ENCODE assay signal across 17 mouse cellular contexts in the genomic region with DNA sequence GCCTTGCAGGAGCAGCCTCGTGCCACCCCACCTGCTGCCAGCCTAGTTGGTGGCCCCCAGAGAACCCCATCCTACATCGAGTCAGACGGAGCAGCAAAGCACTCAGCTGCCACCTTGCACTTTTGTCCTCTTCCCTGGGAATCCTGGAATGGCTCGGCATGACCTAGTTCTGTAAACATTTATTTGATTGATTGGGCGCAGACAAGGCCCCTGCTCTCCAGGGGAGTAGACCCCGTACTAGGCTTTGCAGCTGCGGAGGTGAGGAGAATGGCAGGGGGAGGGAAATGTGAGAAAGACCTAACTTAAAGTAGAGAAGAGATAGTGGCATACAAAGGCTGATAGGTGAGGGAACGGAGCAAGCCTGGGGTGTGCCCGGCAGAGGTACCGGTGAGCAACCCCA. TPM values are rescaled to one million over a fixed set of nuclear protein-coding genes. Genes with fewer than 3 reads are reported as not detected.
DNase-seq lines count a peak whose midpoint lies in the region; ATAC-seq and TF ChIP-seq lines count a peak whose summit lies in the region.
"Had no signal": no experiment of that assay in that cellular context is flagged by ENCODE, and none has a peak within 500 bp of the region (broad histone marks: within the 10 kb centered on the region; RNA-seq: fewer than 3 reads in every experiment).

No protein-coding gene starts in this region.

- 0 out of 2 replicates have a peak overlapping the region, but pooled peaks have one; percentile 3 for H3K4me2 ChIP-seq in heart, embryonic 12.5 days
- no peak overlapping the region for H3K4me2 ChIP-seq in midbrain, postnatal 0 days (ENCODE audit: low read depth, low read length, poor library complexity, severe bottlenecking)
- no peak overlapping the region for H3K4me2 ChIP-seq in midbrain, embryonic 11.5 days
- H3K4me2 ChIP-seq in stomach, postnatal 0 days (replicated peaks; ENCODE audit: low read depth) = no peak overlapping the region
- no peak overlapping the region for H3K4me2 ChIP-seq in forebrain, embryonic 16.5 days (ENCODE audit: low read length)
- H3K4me2 ChIP-seq: liver, embryonic 15.5 days had no signal

- H3K9me3 ChIP-seq in heart, embryonic 12.5 days (replicated peaks) = no peaks in the 10 kb centered on the region
- no peaks in the 10 kb centered on the region for H3K9me3 ChIP-seq in midbrain, postnatal 0 days (ENCODE audit: low read length)
- no peaks in the 10 kb centered on the region for H3K9me3 ChIP-seq in midbrain, embryonic 11.5 days (ENCODE audit: control insufficient read depth, low read length)
- no peaks in the 10 kb centered on the region for H3K9me3 ChIP-seq in stomach, postnatal 0 days (ENCODE audit: control insufficient read depth, low read length)
- no peaks in the 10 kb centered on the region for H3K9me3 ChIP-seq in forebrain, embryonic 16.5 days (ENCODE audit: control insufficient read depth, low read length)
- H3K9me3 ChIP-seq: liver, embryonic 15.5 days had no signal

- no peaks in the 10 kb centered on the region for H3K36me3 ChIP-seq in heart, embryonic 12.5 days
- H3K36me3 ChIP-seq in midbrain, postnatal 0 days (ENCODE audit: insufficient read depth, low read length) = no peaks in the 10 kb centered on the region
- H3K36me3 ChIP-seq in midbrain, embryonic 11.5 days (ENCODE audit: control insufficient read depth, insufficient read depth, low read length) = no peaks in the 10 kb centered on the region
- no peaks in the 10 kb centered on the region for H3K36me3 ChIP-seq in liver, adult 2 months (ENCODE audit: control insufficient read depth, insufficient read depth, low read length)
- no peaks in the 10 kb centered on the region for H3K36me3 ChIP-seq in stomach, postnatal 0 days (ENCODE audit: control insufficient read depth, insufficient read depth, low read length)
- H3K36me3 ChIP-seq in forebrain, embryonic 16.5 days (ENCODE audit: control insufficient read depth, insufficient read depth) = no peaks in the 10 kb centered on the region
- H3K36me3 ChIP-seq: liver, embryonic 15.5 days had no signal

- no peak for ATAC-seq in heart, embryonic 12.5 days (ENCODE audit: insufficient number of reproducible peaks, low FRiP score)
- no peak for ATAC-seq in midbrain, postnatal 0 days (ENCODE audit: low FRiP score)
- ATAC-seq in midbrain, embryonic 11.5 days (ENCODE audit: low FRiP score) = no peak
- ATAC-seq in stomach, postnatal 0 days (ENCODE audit: low FRiP score, low TSS enrichment) = no peak
- no peak for ATAC-seq in forebrain, embryonic 16.5 days

- H3K4me1 ChIP-seq in heart, embryonic 12.5 days (replicated peaks) = peaks cover 6% of the 10 kb centered on the region
- H3K4me1 ChIP-seq in midbrain, postnatal 0 days (ENCODE audit: insufficient read depth, low read length) = no peaks in the 10 kb centered on the region
- H3K4me1 ChIP-seq in midbrain, embryonic 11.5 days (ENCODE audit: control insufficient read depth, insufficient read depth, low read length) = no peaks in the 10 kb centered on the region
- H3K4me1 ChIP-seq in liver, adult 2 months (ENCODE audit: control insufficient read depth, insufficient read depth, low read length) = no peaks in the 10 kb centered on the region
- peaks cover 4% of the 10 kb centered on the region; the same call in 1 of the 2 replicates for H3K4me1 ChIP-seq in stomach, postnatal 0 days (replicated peaks; ENCODE audit: control insufficient read depth, insufficient read depth)
- H3K4me1 ChIP-seq in forebrain, embryonic 16.5 days (replicated peaks; ENCODE audit: control insufficient read depth, insufficient read depth, low read length) = 0 out of 2 replicates have a peak, but pooled peaks cover 2% of the 10 kb centered on the region
- H3K4me1 ChIP-seq: liver, embryonic 15.5 days had no signal

- H3K27ac ChIP-seq in heart, embryonic 12.5 days (ENCODE audit: poor library complexity, severe bottlenecking) = no peak overlapping the region
- H3K27ac ChIP-seq in midbrain, postnatal 0 days (ENCODE audit: low read depth, low read length) = no peak overlapping the region
- H3K27ac ChIP-seq in midbrain, embryonic 11.5 days (ENCODE audit: low read depth, low read length) = no peak overlapping the region
- H3K27ac ChIP-seq in liver, adult 2 months (replicated peaks; ENCODE audit: insufficient read depth, low read depth, low read length) = no peak overlapping the region
- H3K27ac ChIP-seq in stomach, postnatal 0 days (replicated peaks) = no peak overlapping the region
- no peak overlapping the region for H3K27ac ChIP-seq in forebrain, embryonic 16.5 days (ENCODE audit: low read length)
- H3K27ac ChIP-seq: liver, embryonic 15.5 days had no signal

- DNase-seq in heart, adult 8-10 months (ENCODE audit: low spot score) = no peak
- DNase-seq in midbrain, postnatal 0 days (ENCODE audit: low spot score) = peak; percentile 36
- no peak for DNase-seq in midbrain, embryonic 11.5 days (ENCODE audit: low spot score, missing footprints)
- DNase-seq in liver, adult 2 months (ENCODE audit: extremely low read depth, low read depth, low spot score) = peak; percentile 40
- DNase-seq in stomach, postnatal 0 days (ENCODE audit: low spot score) = peak; percentile 44
- DNase-seq in spleen, postnatal 10 days (ENCODE audit: low spot score in 2 of 2) = no peak
- DNase-seq: cerebellum, postnatal 25 days; heart, adult 11 months; heart, postnatal 14 days; kidney, adult 11 months; thymus, postnatal 14 days had no signal

- H3K27me3 ChIP-seq in heart, embryonic 12.5 days (replicated peaks) = peaks cover 7% of the 10 kb centered on the region
- no peaks in the 10 kb centered on the region for H3K27me3 ChIP-seq in midbrain, postnatal 0 days (ENCODE audit: insufficient read depth, low read length)
- H3K27me3 ChIP-seq in midbrain, embryonic 11.5 days (ENCODE audit: control insufficient read depth, insufficient read depth, low read length) = no peaks in the 10 kb centered on the region
- no peaks in the 10 kb centered on the region for H3K27me3 ChIP-seq in liver, adult 2 months (ENCODE audit: control insufficient read depth, insufficient read depth, low read length)
- H3K27me3 ChIP-seq in stomach, postnatal 0 days (ENCODE audit: control insufficient read depth, insufficient read depth, low read length) = no peaks in the 10 kb centered on the region
- no peaks in the 10 kb centered on the region for H3K27me3 ChIP-seq in forebrain, embryonic 16.5 days (replicated peaks; ENCODE audit: control insufficient read depth, insufficient read depth, low read length)
- H3K27me3 ChIP-seq: liver, embryonic 15.5 days had no signal

- TF ChIP-seq EP300 in stomach, postnatal 0 days (optimal IDR thresholded peaks at IDR 0.05) = no peak

- 21% methylated on average over 10 of the region's 10 CpGs for WGBS in heart, embryonic 12.5 days
- WGBS in midbrain, postnatal 0 days = 53% methylated on average over 10 of the region's 10 CpGs
- 68% methylated on average over 10 of the region's 10 CpGs for WGBS in midbrain, embryonic 11.5 days
- WGBS in liver, adult 2 months = 8% methylated on average over 10 of the region's 10 CpGs
- 10% methylated on average over 10 of the region's 10 CpGs for WGBS in stomach, postnatal 0 days
- 47% methylated on average over 10 of the region's 10 CpGs for WGBS in forebrain, embryonic 16.5 days

- TF ChIP-seq CTCF in midbrain, postnatal 0 days (IDR thresholded peaks at IDR 0.05) = no peak
- TF ChIP-seq CTCF in liver, adult 2 months (IDR thresholded peaks at IDR 0.05; ENCODE audit: low read depth, low read length) = no peak
- no peak for TF ChIP-seq CTCF in stomach, postnatal 0 days (IDR thresholded peaks at IDR 0.05; ENCODE audit: low read depth)

- H3K4me3 ChIP-seq in heart, embryonic 12.5 days = no peak overlapping the region
- no peak overlapping the region for H3K4me3 ChIP-seq in midbrain, postnatal 0 days (ENCODE audit: low read depth, low read length)
- H3K4me3 ChIP-seq in midbrain, embryonic 11.5 days (ENCODE audit: low read depth, low read length) = no peak overlapping the region
- H3K4me3 ChIP-seq in liver, adult 2 months (ENCODE audit: insufficient read depth, low read depth, low read length) = no peak overlapping the region
- H3K4me3 ChIP-seq in stomach, postnatal 0 days (ENCODE audit: low read depth, low read length) = no peak overlapping the region
- no peak overlapping the region for H3K4me3 ChIP-seq in forebrain, embryonic 16.5 days (replicated peaks; ENCODE audit: low read length)
- H3K4me3 ChIP-seq: erythroblast, embryonic 14.5 days; liver, embryonic 15.5 days; myocyte had no signal

- no peak for TF ChIP-seq POLR2A in liver, adult 2 months (IDR thresholded peaks at IDR 0.05; ENCODE audit: extremely low read depth, insufficient read depth, low read length)

- no peaks in the 10 kb centered on the region for H3K79me2 ChIP-seq in liver, adult 2 months (ENCODE audit: control insufficient read depth, insufficient read depth, low read length)

- no peak overlapping the region for H3K9ac ChIP-seq in heart, embryonic 12.5 days
- H3K9ac ChIP-seq in midbrain, postnatal 0 days (replicated peaks; ENCODE audit: low read length, poor library complexity, severe bottlenecking) = no peak overlapping the region
- H3K9ac ChIP-seq in midbrain, embryonic 11.5 days (ENCODE audit: low read length) = no peak overlapping the region
- no peak overlapping the region for H3K9ac ChIP-seq in liver, adult 2 months (ENCODE audit: low read depth, low read length)
- H3K9ac ChIP-seq in stomach, postnatal 0 days (ENCODE audit: low read length) = no peak overlapping the region
- H3K9ac ChIP-seq in forebrain, embryonic 16.5 days (replicated peaks; ENCODE audit: low read depth, low read length) = no peak overlapping the region
- H3K9ac ChIP-seq: liver, embryonic 15.5 days had no signal

RNA-seq across cellular contexts. Expression of a gene that starts 23.8 kb away (rescaled TPM):
- not detected in 2 replicates for polyA plus RNA-seq in heart, embryonic 12.5 days (2016; fragmentation: Nextera tagmentation; extraction: Ambion mirVana)
- not detected for total RNA-seq in heart, adult 8-10 months (2022)
- total RNA-seq in midbrain, postnatal 0 days (2014; rRNA removed) = not detected in 2 replicates
- not detected in 2 replicates for polyA plus RNA-seq in midbrain, postnatal 0 days (2015; fragmentation: Nextera tagmentation; extraction: Ambion mirVana)
- polyA plus RNA-seq in midbrain, embryonic 11.5 days (2014; fragmentation: Nextera tagmentation; extraction: Ambion mirVana) = not detected in 2 replicates
- not detected in 2 replicates for total RNA-seq in liver, adult 2 months (2014; rRNA removed)
- polyA plus RNA-seq in liver, adult 2 months (2012; rRNA removed) = not detected in 2 replicates
- not detected in 2 replicates for polyA plus RNA-seq in stomach, postnatal 0 days (2015; fragmentation: Nextera tagmentation; extraction: Ambion mirVana)
- not detected in 2 replicates for polyA plus RNA-seq in forebrain, embryonic 16.5 days (2015; fragmentation: Nextera tagmentation; extraction: Ambion mirVana)
- total RNA-seq: heart, postnatal 14 days; megakaryocyte, adult 5-6 weeks had no signal
- polyA plus RNA-seq: erythroblast, embryonic 14.5 days; liver, embryonic 15.5 days had no signal

RNA-seq across cellular contexts. Expression of a gene that starts 33.5 kb away (rescaled TPM):
- polyA plus RNA-seq in heart, embryonic 12.5 days (2016; fragmentation: Nextera tagmentation; extraction: Ambion mirVana) = 57.4 and 62.4 TPM in 2 replicates
- 10 to 100 TPM; 14.3 to 19.3 (median 16.6) TPM for total RNA-seq in heart, adult 8-10 months (2022)
- total RNA-seq in midbrain, postnatal 0 days (2014; rRNA removed) = 5.9 and 10.6 TPM in 2 replicates
- polyA plus RNA-seq in midbrain, postnatal 0 days (2015; fragmentation: Nextera tagmentation; extraction: Ambion mirVana) = 6.6 and 7.0 TPM in 2 replicates
- 9.9 TPM in 2 replicates for polyA plus RNA-seq in midbrain, embryonic 11.5 days (2014; fragmentation: Nextera tagmentation; extraction: Ambion mirVana)
- 0.74 and 1.0 TPM in 2 replicates for total RNA-seq in liver, adult 2 months (2014; rRNA removed)
- polyA plus RNA-seq in liver, adult 2 months (2012; rRNA removed) = 2.2 TPM in 2 replicates
- 49.3 and 63.7 TPM in 2 replicates for polyA plus RNA-seq in stomach, postnatal 0 days (2015; fragmentation: Nextera tagmentation; extraction: Ambion mirVana)
- 11.5 and 14.7 TPM in 2 replicates for polyA plus RNA-seq in forebrain, embryonic 16.5 days (2015; fragmentation: Nextera tagmentation; extraction: Ambion mirVana)

Comparison
In these comparisons a context has a peak if more than half of its experiments do, and no peak if none do; other contexts are left out.
1. DNase-seq: peak in midbrain, postnatal 0 days (single experiment), liver, adult 2 months (single experiment) and stomach, postnatal 0 days (single experiment); none in heart, adult 8-10 months (single experiment), midbrain, embryonic 11.5 days (single experiment) and spleen, postnatal 10 days (0 of 2).